Mouse (Mus musculus): ENCODE measurements around the gene Phox2a.

Gene Phox2a

DNA sequence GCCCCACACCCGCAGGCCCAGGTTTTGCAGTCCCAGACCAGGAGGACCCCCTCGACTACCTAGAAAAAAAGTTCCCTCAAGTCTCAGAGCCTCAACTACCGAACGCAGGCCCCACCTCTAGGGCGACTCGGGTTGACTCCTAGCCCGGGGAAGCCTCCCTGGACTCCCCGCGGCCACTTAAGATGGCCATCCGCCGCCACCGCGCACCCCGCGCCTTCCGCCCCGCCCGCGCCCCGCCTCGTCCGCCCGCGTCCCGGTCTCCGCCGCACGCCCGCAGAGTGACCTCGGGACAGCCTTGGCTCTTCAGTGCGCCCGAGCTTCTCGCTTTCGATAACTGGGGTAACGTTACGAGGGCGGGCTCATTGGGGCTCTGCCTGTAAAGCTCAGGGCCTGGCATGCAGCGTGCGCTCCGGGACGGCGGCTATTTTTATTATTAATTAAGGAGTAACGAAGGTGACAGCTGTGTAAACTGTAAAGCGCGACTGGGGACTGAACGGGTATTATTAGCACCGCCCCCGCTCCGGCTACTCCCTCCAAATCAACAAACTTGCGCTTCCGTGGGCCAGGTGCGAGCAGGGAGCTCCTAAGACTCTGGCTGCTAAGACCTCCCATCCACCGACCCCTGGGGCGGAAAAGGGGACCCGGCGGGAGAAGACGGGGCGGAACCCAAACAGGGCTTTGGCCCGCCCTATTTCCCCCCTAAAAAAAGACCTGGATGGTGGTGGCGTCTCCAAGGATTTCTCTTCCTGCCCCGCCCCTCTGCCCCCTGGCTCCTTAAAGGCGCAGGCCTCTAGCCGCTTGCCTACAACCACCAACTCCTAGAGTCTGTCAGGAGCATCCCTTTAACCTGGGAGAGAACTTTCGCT, 19.7 kb downstream of the Phox2a start, which contains the start of gene Inppl1:
Inppl1 (minus strand) TSS at position 624 of the 866 bp plus-strand sequence.
- in situ Hi-C loops (cut with MseI, MboI) = no loop called here

DNA sequence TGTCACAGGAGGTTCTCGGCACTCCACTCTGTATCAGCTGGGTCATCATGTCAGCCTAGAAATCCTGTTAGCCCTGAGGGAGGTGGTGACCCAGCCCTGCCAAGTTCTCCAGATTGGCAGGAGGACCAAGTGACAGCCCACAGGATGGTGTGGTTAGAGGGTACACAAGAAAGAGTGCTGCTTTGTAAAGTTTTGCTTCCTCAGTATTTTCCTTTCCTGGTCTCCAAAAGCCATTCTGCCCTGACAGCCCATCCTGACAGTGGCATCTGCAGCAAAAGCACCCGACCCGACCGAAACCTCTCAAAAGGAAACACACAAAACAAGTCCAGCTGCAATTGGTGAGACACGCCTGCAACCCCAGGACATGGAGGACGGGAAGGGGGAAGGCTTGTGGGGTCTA, 26.1 kb downstream of the Phox2a start:
- in situ Hi-C loops (cut with MseI, MboI) = no loop called here

DNA sequence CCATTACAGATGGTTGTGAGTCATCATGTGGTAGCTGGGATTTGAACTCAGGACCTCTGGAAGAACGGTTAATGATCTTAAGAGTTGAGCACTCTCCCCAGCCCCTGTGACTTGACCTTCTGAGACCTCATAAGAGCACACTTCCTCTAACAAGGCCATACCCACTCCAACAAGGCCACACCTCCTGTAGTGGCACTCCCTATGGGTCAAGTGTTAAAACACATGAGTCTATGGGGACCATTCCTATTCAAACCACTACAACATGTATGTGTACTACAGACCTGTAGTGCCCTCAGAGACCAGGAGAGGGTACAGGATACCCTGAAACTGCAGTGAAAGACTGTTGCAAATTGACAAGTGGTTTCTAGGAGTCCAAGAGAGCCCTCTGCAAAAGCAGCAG, 29.8 kb downstream of the Phox2a start:
- in situ Hi-C loops (cut with MseI, MboI) = no loop called here

DNA sequence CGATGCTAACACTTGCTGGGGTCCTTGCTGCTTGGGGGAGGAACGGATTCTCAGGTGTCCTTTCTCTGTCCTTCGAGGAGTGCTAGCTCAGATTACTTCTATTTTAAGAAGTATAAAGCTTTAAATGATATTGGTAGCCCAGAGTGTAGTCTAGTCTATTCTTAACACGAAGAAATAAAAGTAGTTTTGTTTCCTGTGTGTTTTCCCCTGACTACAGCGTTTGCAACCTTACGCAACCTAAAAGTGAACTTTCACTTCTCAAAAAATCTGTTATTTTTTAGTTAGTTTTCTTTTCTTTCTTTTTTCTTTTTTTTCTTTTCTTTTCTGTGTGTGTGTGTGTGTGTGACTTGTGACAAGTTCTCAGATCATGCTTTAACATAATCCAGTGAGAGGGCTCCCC, 33.6 kb downstream of the Phox2a start:
- in situ Hi-C loops (cut with MseI, MboI) = no loop called here

DNA sequence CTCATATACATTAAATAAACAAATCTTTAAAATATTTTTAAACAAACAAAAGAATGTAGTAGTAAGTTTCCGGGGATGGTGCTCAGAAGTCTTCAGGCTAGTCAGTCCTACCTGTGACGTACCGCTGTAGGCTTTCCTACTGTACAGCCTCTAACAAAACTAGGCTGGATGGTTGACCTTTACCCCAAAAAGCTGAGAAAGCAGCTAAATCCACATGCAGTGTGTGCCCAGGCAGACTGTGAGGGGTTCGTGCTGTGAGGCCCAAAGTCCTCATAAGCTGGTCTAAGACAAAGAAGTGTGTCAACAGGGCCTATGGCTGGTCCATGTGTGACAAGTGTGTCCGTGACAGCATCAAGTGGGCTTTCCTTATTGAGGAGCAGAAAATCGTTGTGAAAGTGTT, 34.7 kb downstream of the Phox2a start:
- in situ Hi-C loops (cut with MseI, MboI) = no loop called here

DNA sequence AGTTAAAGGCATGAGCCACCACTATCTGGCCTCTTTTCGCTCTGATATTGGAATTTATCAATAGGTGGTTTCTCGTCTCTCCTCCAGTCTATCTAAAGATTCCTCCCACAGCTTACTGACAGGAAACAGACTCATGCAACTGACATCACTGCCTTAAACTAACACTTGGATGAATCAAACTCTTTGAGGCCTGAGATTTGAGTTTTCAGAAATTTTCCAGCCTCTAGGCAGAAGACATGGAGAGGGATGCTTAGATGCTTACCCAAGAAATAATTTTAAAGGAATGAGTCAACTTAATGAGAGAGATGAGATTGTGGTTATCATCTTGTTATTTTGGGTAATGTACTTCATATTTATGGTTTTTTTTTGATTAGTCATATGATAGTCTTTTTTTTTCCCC, 35.7 kb downstream of the Phox2a start:
- in situ Hi-C loops (cut with MseI, MboI) = no loop called here

DNA sequence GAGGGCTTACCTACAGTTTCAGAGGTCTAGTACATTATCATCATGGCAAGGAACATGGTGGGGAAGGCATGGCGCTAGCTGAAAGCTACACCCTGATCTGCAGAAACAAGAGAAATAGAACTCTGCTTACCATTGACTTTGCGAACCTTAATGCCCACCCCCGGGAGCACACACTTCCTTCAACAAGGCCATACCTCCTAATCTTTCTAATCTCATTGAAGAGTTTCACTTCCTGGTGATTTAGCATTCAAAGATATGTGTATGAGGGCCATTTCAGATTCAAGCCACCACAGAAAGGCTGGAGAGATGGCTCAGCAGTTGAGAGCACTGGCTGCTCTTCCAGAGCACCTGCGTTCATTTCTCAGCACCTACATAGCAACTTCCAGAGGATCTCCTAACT, 39.0 kb downstream of the Phox2a start, which contains the start of gene Folr2:
Folr2 (minus strand) TSS at position 101 of the 400 bp plus-strand sequence.
- in situ Hi-C loops (cut with MseI, MboI) = loop anchor here in 1 of 2 experiments (5.0 kb wide), 1 partner anchor 35 kb away; no protein-coding TSS in a partner anchor

DNA sequence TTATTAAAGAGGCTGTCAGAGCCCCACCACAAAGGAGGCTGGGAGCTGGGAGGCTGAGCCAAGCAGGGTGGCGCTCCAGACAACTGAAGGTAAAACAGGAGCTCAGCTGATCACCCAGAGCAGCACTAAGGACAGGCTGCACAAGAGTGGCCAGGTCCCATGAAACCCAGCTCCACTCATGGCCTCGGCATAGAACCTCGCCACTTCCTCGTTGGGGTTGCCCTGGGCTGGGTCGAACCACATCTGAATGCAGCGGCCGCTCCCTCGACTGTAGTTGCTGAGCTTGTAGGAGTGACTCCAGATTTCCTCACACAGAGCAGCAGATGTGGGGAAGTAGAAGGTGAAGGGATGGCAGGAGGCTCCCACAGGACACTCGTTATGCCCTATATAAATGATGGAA, 40.2 kb downstream of the Phox2a start:
- in situ Hi-C loops (cut with MseI, MboI) = loop anchor here in 1 of 2 experiments (5.0 kb wide), 1 partner anchor 34 kb away; no protein-coding TSS in a partner anchor

DNA sequence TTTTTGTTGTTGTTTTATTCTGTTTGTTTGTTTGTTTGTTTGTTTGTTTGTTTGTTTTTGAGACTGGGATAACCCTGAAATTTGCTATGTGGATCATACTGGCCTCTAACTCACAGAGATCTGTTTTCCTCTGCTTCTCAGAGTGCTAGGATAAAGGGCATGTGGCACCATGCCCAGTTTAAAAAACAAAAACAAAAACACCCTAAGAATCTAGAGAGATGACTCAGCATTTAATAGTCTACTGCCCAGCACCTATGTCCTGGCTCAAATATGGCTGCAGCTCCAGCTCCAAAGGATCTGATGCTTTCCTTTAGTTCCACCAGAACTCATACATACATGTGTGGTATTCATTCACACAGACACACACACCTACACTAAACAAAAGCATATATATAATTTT, 42.9 kb downstream of the Phox2a start:
- in situ Hi-C loops (cut with MseI, MboI) = no loop called here

DNA sequence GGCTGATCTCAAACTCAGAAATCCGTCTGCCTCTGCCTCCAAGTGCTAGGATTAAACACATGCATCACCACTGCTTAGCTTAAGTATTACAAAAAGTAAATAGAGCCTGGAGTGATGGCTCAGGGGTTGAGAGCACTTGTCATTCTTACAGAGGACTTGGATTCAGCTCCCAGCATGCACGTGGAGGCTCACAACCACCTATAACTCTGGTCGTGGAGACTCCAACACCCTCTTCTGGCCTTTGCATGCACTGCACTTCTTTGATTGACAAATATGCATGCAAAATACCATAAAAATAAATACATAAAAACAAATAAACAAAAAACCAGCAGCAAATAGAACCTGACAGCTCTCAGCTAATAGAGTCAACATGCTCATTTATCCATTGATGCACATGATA, 44.2 kb downstream of the Phox2a start:
- in situ Hi-C loops (cut with MseI, MboI) = no loop called here

DNA sequence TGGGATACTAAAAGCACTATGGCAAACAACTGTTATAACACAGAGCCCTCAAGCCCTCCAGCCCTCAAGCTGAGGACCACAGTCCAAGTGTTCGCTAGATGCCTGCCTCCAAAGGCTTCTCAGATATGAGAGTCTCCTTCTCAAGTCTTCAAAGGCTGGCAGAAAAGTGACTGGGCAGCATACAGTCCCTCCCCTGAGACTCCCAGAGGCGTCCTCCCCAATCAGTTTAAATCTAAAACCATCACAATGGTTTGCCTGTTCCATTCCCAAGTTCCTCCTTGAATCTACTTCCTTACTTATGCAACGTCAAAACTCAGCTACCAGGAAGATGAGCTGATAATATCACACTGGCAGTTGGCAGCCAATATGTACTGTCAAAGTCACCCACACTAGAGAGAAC, 45.3 kb downstream of the Phox2a start, which contains the start of gene Anapc15:
Anapc15 (plus strand) TSS at position 301 of the 400 bp plus-strand sequence.
- in situ Hi-C loops (cut with MseI, MboI) = no loop called here

DNA sequence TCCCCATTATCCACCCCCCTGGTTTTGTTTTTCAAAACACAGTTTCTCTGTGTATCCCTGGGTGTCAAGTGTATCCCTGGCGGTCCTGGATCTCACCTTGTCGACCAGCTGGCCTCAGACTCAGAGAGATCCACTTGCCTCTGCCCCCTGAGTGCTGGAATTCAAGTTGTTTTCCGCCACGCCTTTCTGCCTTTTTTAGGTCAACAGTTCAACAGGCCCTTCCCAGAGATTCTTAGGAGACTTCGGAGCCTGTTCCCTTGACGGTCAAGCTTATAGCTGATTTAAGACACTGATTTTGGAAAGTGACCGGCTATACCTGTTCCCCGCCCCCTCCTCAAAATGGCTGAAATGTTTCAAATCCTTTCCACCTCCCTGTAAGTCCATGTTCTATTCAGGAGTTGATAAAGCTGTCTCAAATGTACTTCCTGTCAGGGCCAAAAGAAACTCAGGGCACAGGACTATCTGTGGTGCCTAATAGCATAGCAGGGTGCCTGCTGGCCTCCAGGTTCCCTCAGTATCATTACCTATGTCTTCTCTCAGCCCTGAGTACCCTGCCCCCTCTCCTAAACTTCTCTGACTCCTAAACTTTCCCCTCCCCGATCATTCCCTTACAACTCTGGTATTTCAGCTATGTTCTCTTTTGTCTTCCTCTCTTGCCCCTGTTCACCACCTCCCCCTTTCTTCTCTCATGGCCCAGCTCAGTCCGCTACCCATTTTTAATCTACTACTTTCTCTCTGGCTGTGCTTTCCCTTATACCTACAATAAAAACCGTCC, 48.6 kb downstream of the Phox2a start:
- in situ Hi-C loops (cut with MseI, MboI) = no loop called here

DNA sequence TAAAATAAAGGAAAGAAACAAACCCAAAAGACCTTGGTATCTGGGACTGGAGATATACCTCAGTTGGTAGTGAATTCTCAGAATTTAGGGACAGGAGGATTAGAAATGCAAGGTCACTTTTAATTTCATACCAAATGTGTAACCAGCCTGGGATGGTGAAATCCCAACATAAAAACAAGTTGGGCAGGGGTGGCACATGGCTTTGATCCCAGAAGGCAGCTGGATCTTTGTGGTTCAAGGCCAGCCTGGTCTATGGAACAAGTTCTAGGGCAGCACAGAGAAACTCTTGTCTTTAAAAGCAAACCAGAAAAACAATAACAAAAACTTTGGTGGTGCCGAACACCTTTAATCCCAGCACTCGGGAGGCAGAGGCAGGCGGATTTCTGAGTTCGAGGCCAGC, 49.4 kb downstream of the Phox2a start:
- in situ Hi-C loops (cut with MseI, MboI) = no loop called here

DNA sequence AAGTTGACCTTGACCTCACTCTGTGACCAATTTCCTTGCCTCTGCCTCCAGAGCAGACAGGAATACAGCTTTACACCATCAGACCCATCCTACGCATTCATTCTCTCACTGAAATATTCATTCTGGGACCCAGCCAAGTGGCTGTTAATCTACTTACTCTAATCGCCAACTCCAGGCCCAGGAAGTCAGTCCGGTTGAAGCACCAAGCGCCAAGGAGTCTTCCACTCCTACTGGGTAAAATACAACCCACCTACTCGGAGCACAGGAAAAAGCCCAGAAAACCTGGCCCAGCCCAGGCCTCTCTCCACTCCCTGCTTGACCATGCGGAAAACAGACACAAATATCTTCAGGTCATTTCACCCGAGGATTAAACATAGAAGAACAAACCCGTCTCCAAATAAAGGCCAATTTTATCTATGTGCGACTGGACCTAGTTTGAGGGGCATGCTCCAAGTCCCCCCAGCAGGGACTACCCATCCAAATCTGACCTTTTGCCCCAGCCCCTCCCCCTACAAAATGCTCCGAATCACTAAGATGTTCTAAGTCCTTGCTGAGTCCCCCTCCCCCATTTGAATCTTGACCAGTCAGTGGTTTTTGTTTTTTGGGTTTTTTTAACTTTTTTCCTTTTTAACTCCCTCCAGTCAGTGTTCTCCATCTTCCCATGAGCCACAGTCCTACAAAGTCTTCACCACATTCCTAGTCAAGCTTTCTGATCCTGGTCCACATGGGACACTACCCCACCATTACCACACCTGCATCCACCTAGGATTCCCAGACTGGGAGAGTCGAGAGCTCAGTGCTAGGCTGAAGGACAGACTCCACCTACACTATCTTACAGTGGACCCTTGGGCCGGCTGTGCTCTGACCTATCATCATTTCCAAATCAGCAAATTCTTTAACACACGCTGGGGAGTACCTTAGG, 50.4 kb downstream of the Phox2a start:
- in situ Hi-C loops (cut with MseI, MboI) = no loop called here

DNA sequence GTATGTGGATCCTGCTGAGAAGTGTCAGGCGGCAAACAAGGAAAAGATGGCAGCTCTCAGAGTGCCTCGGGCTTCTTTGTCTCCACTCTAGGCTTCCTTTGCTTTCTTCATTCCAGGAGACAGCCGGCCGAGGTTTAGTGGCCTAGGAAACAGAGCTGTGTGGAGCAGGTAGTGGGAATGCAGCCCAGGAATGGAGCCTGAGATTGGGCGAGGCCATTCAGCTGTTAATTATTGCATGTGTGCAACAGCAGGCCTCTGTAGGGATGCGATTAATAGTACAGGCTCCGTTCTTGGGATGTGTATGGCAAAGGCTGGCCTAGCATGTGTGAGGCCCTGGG, 51.0 kb downstream of the Phox2a start:
- in situ Hi-C loops (cut with MseI, MboI) = no loop called here

DNA sequence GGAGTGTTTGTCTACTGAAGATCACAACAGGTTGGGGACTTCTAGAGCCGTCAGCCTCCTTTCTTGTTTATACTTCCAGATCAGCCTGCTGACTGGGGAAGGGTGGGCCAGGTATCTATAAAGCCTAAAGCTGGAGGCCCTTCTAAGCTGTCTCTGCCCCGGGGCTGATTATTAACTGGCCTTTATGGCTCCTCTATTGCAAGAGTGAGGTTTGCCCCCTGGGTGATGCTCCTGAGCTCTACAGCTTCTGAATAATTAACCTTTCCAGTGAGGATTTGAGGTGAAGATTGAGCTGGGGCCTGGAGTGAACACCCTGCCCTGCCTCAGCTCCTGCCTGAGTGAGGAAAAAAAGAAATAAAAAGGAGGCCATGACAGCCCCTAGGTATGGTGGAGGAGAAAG, 52.5 kb downstream of the Phox2a start, which contains the start of gene Folr1:
Folr1 (minus strand) TSS at position 160 of the 400 bp plus-strand sequence.
- in situ Hi-C loops (cut with MseI, MboI) = no loop called here

DNA sequence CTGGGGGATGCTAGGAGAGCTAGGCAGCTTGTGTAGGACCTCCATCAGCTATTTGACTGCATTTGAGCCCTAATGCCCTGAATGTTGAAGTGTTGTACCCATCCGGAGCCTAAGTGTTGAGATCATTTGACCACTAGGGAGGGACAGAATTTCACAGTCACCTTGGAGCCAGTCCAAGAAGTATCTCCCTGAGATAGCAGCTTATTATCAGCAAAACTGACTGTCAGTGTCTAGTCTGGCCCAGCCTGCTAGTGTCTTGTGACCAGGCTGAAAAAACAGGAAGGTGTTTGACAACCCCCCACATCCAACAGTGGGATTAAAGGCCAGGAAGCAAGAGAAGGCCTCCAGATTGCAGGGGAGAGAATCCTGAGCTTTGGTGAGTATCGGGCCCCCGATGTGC, 53.2 kb downstream of the Phox2a start:
- in situ Hi-C loops (cut with MseI, MboI) = no loop called here

All from mouse trophoblast stem cell (cell line).